Mouse (Mus musculus): ENCODE data around the gene Nol9.

DNA sequence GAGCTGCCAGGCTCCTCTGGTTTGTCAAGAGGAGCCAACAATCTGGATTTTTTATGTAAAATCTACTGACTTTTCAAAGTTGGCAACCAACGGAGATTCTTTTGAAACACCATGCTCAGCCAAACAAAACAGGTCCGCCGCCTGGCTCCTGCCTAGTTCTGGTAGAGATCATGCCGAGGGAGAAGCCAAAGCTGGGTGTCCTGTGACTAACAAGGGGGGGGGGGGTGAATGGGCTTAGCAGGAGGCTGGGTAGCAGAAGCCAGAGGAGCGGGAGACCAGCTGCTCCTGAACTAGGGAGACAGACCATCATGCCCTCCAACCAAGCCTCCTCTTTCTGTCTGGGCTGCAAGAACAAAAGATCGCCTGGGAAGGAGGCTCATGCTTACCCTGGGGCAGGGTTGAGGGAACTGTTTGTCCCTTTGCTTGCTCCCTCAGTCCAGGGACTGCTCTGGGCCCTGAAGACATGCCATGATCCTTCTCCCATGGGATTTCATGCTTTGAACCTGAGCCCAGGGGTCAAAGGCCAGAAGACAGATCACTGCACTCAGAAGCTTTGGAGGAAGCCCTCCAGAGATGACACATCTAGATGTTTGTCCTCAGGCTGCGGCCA is 44.6 kb downstream of the Nol9 start:
- no peak for TF ChIP-seq CTCF (IDR thresholded peaks at IDR 0.05; ENCODE audit: extremely low read depth, insufficient read depth, insufficient read length, insufficient replicate concordance)
- no peak for TF ChIP-seq POLR2A (IDR thresholded peaks at IDR 0.05; ENCODE audit: low read depth, low read length)
